Mouse (Mus musculus) left cerebral cortex, adult 9 months (tissue): Measurements from ENCODE around the gene Nfyb.
A peak's percentile ranks its signal among the peaks of the same experiment; 100 is the strongest.

Source experiments
- DNase-seq, 2 experiments: peaks; one replicate each; pipeline ENCODE4 v3.0.0; 2022; ENCODE audit warnings: low spot score in 2 of 2

Nfyb gene

DNA sequence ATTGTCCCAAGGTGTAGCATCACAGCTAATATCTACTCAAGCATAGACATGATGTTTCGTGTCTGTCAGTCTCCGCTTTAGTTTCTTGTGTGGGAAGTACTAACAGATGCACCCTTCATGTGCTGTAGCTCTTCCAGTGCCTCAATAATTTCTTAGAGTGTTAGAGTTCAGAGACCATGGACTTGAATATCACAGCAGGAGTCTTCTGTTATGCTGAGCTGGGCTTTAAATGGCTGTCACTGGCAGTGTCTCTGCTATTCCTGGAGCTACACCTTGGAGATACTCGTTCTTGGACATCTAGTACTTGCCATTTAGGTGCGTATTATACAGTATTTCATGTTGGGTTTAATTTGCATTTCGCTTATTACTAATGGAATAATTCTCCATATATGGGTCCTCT lies 18.6 kb downstream of the Nfyb start:
- DNase-seq, result no peak

DNA sequence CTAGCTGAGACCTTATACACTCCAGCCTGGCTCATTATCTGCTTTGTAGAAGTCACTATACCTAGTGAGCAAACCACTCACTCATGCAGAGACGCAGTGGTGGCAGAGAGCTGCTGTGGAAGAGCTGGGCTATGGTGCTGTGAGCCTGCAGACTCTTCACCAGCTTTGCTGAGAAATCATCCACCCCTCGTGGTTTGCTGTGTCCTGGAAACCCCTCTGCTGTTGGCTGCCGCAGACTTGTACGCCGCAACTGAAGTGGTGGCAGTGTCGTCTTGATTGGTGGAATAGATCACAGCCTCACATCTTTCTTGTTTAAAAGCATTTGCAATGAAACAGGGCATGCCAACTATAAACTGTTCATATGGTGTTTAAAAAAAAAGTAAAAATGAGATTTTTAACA lies 19.6 kb downstream of the Nfyb start:
- DNase-seq, result no peak

DNA sequence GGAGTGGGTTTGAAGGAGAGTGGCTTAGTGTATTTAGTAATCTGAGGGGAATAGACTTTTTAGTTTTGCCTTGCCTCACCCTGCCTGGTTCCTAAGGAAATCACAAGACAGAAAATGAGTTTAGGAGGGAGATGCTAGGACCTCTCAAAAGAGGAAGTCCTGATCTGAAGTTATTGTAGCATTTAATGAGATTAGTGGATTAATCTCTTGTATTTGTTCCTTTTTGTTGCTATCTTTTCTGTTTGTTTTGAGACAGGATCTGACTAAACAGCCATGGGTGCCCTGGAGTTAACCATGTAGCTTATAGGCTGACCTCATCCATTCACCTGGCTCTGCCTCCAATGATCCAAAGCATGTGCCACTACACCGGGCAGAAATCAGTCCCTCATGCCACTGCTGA lies 21.4 kb downstream of the Nfyb start:
- DNase-seq, result no peak

DNA sequence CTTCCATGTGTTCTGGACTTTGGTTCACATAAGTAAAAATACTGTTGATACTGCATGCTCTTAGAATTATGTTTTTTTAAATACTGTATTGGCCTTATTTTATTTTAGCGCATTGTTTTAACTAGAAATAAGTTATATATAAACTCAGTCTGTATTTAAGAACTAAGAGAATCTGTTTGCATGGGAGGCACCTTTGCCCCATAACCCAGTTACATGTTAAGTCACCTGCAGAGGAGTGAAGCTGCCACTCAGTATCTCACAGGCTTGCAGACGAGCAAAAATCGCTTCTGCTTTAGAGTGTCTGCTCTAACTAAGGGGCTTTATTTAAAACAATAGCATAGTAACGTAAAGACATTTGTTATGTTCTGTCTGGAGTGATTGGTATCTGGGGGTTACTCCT lies 22.1 kb downstream of the Nfyb start:
- no peak for DNase-seq

DNA sequence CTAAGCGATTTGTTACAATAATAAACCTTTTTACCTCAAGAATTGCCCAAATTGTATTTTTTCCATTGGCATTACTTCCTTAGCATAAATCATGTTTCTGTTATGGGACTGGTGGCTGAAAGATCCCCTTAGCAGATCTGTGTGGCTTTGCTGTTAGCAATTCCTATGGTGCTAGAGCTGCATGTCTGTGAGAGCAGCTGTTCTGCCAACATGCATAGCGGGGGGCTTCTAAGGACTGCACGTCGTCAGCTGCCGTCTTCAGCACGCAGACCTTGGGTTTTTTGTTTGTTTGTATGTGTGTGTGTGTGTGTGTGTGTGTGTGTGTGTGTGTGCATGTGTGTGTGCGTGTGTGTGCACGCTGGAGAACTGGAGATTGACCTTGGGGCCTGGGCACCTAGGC lies 22.6 kb downstream of the Nfyb start:
- DNase-seq, result no peak

DNA sequence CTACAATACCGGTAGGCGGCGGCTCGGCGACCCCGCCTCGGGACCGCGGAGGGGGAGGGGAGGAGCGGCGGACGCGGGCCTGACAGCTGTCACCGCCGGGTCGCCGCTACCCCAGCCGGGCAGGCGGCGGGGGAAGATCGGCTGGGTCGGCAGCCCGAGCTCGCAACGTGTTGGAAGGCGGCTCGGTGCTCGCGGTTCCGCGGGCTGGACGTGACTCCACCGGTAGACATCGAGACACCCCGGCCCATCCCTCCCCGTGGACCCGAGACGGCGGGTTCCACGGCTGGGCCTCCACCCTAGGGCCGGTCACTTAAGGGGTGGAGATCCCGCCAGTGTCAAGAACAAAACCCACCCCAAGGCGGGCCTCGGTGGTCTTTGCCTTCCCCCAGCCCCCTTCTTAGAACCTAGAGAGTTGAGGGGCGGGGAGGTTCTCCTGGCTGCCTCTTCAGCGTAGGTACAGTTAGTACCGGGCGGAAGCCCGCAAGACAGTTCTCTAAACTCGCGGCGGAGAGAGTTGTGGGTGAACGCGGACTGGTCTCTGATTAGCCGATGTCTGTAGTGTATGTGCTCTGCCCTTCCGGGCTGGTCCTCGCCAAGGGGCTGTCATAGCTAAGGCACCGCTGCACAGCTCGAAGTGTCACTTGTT lies 64.5 kb downstream of the Nfyb start:
- peak in 1 of 2 experiments; percentile 34 for DNase-seq

DNA sequence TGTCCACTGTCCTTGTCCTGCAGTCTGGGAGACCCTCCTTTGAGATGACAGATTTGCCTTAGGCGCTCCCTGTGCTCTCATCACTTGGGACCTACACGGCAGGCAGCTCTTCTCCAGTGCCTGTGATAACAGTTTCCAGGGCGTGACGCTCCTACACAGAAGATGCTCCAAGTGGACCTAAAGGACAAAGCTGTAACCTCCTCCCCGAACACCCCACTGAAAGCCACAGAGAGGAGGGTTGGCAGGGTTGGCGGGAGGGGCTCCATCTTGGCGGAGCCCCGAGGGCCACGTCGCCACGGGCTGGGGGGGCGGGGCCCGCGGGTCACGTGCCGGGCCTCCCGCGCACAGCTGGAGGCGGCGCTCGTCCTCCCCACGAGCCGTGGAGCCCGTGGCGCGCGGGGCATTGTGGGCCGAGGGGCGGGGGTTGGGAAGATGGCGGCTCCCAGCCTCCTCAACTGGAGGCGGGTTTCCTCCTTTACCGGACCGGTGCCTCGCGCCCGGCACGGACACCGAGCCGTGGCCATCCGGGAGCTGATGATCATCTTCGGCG lies 65.2 kb downstream of the Nfyb start:
- peak; percentile 62 to 81 for DNase-seq
